Mouse (Mus musculus) stomach, adult 2 months (tissue): Measurements from ENCODE around the gene Mapkbp1. TPM values are rescaled to one million over a fixed set of nuclear protein-coding genes. Genes with fewer than 3 reads are reported as not detected.

Experiments
- polyA plus RNA-seq: library from polyadenylated mRNA; depleted of rRNA; stranded (reverse); fragments of >200 nt; gene quantifications from 2 replicates; pipeline ENCODE4 v1.2.3, GENCODE M21; 2012; rRNA removed

Mapkbp1 gene
- polyA plus RNA-seq = 3.8 and 4.6 TPM in 2 replicates

DNA sequence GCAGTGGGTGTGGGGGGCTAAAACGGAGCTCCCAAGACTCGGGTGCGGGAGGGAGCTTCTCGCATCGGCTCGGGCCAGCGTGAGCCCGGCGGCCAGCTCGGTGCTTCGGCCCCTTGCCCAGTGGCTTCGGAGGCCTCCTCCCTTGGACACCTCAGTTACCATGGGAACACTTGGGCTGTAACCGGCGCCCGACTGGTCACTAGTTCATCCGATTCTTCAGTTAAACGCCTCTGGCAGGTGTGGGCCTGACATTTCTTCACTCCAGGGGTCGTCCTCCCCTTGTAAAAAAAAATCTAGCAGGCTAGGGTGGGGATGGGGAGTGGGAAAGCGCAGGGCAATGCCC lies at the start of gene Mapkbp1:
Gene Mapkbp1 (plus strand): TSS at position 163 of the 343 bp plus-strand sequence.

DNA sequence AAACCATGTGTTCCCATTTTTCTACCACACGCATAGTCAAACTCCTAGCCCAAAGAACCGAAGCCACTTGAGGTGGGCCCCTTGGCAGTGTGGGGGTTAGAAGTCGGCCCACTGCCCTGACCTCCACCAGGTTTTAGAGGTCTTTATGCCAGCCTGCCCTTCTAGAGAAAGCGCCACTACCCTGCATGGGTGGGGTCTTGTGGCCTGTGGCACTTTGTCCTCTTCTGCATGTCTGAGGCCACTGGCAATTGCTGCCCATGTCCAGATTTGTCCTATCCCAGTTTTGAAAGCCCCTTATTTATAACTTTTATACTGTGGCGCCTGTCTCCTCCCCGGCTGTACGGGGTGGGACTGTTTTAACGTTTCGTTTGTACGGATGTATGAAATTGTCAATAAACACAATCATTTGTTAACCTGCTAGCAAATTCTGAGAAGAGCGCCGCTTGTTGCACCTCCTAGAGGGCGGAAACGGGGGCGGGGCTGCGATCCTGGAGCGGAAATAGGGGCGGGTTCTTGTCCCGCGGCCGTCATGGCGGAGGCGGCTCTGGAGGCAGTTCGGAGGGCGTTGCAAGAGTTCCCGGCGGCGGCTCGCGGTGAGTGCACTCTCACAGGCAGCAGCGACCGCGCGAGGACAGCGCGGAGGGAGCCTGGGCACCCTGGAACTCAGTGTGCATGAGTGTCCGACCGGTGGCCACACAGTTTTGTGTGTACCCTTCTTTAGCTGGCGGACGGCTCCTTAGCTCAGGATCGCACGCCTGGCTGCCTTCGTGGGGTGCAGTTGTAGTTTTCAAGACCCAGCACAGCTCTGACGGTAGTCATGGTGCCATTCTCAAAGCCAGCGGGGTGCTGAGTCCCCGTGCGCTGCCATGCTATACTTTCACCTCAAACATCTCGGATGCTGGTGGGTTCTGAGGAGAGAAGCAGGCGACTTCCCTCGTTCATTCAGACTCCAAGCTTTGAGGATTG lies 54.8 kb downstream of the Mapkbp1 start, which contains the start of the genes Jmjd7 and Gm28042:
Gene Jmjd7 (plus strand): TSS at position 500 of the 966 bp plus-strand sequence.
Gene Gm28042 (plus strand): TSS at position 510 of the 966 bp plus-strand sequence.

DNA sequence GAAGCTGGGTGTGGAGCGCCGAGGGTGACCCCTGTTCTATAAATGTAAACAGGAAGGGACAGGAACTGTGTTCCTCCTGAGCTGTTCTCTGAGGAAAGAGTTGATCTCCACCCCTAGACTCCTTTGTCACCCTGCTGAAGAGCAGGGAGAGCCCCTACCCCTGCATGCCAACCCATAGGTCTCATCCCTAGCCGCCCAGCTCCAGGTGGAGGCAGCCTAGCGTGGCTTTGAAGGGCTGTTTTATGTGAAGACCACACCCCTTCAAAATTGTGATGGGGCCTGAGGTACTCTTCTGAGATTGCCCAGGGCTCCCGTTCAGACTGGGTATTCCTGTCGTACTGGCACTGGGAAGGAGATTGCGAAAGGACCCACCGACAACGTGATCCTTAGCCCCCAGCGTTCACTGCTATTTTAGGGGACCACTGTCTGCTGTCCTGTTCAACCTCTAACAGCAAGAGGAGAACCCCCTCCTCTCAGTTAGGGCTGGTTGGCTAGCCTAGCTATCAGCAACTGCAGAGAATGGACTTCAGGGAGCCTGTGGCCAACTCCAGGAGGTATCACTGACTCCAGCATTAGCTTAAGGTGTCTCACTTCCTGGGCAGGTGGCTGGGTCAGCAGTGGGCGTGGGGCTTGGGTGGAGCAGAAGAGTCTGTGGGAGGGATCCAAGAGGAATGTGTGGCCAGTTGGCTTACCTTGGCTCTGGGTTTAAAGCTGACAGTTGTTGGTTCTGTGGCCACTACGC lies 60.4 kb downstream of the Mapkbp1 start, which contains the start of gene Pla2g4b:
Gene Pla2g4b (plus strand): TSS at position 692 of the 742 bp plus-strand sequence.

Other genes with a start within 250 kb of the Mapkbp1 start
- 10.1 and 12.8 TPM in 2 replicates for gene Itpka, start 230.4 kb upstream of the Mapkbp1 start, polyA plus RNA-seq
- 7.0 and 8.8 TPM in 2 replicates for gene Ltk, start 212.3 kb upstream of the Mapkbp1 start, polyA plus RNA-seq
- 14.0 and 14.1 TPM in 2 replicates for gene Rpap1, start 185.2 kb upstream of the Mapkbp1 start, polyA plus RNA-seq
- 18.0 and 21.9 TPM in 2 replicates for gene Tyro3, start 175.0 kb upstream of the Mapkbp1 start, polyA plus RNA-seq
- 1.4 and 3.3 TPM in 2 replicates for gene Mga, start 75.5 kb upstream of the Mapkbp1 start, polyA plus RNA-seq
- gene Jmjd7, start 54.8 kb downstream of the Mapkbp1 start, polyA plus RNA-seq = 6.9 and 9.7 TPM in 2 replicates
- gene Gm28042, start 54.8 kb downstream of the Mapkbp1 start, polyA plus RNA-seq = 2.3 and 5.4 TPM in 2 replicates
- 22.4 and 28.4 TPM in 2 replicates for gene Pla2g4b, start 60.7 kb downstream of the Mapkbp1 start, polyA plus RNA-seq
- gene Ehd4, start 181.9 kb downstream of the Mapkbp1 start, polyA plus RNA-seq = 14.9 and 19.6 TPM in 2 replicates